Mouse (Mus musculus) CH12.LX (cell line): Measurements from ENCODE around the gene Bicc1. TPM values are rescaled to one million over a fixed set of nuclear protein-coding genes. Genes with fewer than 3 reads are reported as not detected.

Experiments used
- DNase-seq: peaks from one replicate; pipeline ENCODE4 v3.0.0-alpha.2; 2013; ENCODE audit errors: extremely low read depth
- H3K27ac ChIP-seq: 2 replicates; pipeline ENCODE4 v1.5.1; 2012; ENCODE audit warnings: low read depth, mild to moderate bottlenecking, control low read depth, moderate library complexity; ENCODE audit not compliant: insufficient read depth
- H3K27me3 ChIP-seq: replicated peaks from 2 replicates; pipeline ENCODE3; 2012; ENCODE audit warnings: inconsistent platforms
- H3K36me3 ChIP-seq, 2 experiments: replicated peaks in 1 of 2; 2 replicates each; pipeline versions ENCODE3 to v1.6.1; 2012; ENCODE audit warnings: inconsistent platforms in 1 of 2, low read length in 1 of 2, mild to moderate bottlenecking in 1 of 2, mixed read lengths in 1 of 2, moderate library complexity in 1 of 2; ENCODE audit not compliant: control insufficient read depth in 1 of 2, insufficient read depth in 1 of 2
- H3K4me1 ChIP-seq, 2 experiments: 2 replicates each; pipeline ENCODE4 v1.6.1; 2012; ENCODE audit warnings: inconsistent platforms in 1 of 2, moderate library complexity in 1 of 2; ENCODE audit not compliant: insufficient read depth in 2 of 2, control insufficient read depth in 1 of 2
- H3K4me2 ChIP-seq: 2 replicates; pipeline ENCODE4 v1.6.1; 2012; ENCODE audit warnings: low read depth, mild to moderate bottlenecking, control low read depth; ENCODE audit not compliant: poor library complexity, insufficient read depth, severe bottlenecking
- H3K4me3 ChIP-seq, 3 experiments: fragments of 150-350 bp in 1 of 3; sonication (generic) in 1 of 3; replicated peaks in 1 of 3; 2 replicates each; pipeline versions ENCODE3 to v1.5.1; 2011 to 2012; ENCODE audit warnings: low read depth in 2 of 3, low read length in 2 of 3, mild to moderate bottlenecking in 2 of 3, moderate library complexity in 2 of 3, control low read depth in 1 of 3, improper control_type of control experiment in 1 of 3, inconsistent platforms in 1 of 3, mixed read lengths in 1 of 3; ENCODE audit not compliant: poor library complexity in 1 of 3
- H3K79me2 ChIP-seq: replicated peaks from 2 replicates; pipeline ENCODE4 v1.6.1; 2012; ENCODE audit warnings: mild to moderate bottlenecking, moderate library complexity; ENCODE audit not compliant: control insufficient read depth, poor library complexity, insufficient read depth, severe bottlenecking; ENCODE audit errors: extremely low read depth
- H3K9ac ChIP-seq: 2 replicates; pipeline ENCODE4 v1.6.1; 2012; ENCODE audit warnings: low read depth, mild to moderate bottlenecking, control low read depth, moderate library complexity; ENCODE audit not compliant: insufficient read depth
- H3K9me3 ChIP-seq: replicated peaks from 2 replicates; pipeline ENCODE3; 2012; ENCODE audit warnings: low read length, inconsistent platforms, mixed read lengths
- BHLHE40 ChIP-seq: IDR thresholded peaks from 2 replicates; pipeline ENCODE4 v1.6.1; 2011; ENCODE audit warnings: mild to moderate bottlenecking, low read depth, low read length, improper control_type of control experiment
- CHD1 ChIP-seq: IDR thresholded peaks from 2 replicates; pipeline ENCODE4 v1.6.1; 2012; ENCODE audit warnings: low read depth, low read length, improper control_type of control experiment, inconsistent platforms
- CHD2 ChIP-seq: IDR thresholded peaks from 2 replicates; pipeline ENCODE4 v1.6.1; 2011; ENCODE audit warnings: low read length, improper control_type of control experiment
- CTCF ChIP-seq, 2 experiments: IDR thresholded peaks in 1 of 2; conservative IDR thresholded peaks in 1 of 2; 2 replicates each; pipeline ENCODE4 v1.5.1; 2011 to 2012; ENCODE audit warnings: low read depth in 2 of 2, low read length in 2 of 2, improper control_type of control experiment in 1 of 2, inconsistent platforms in 1 of 2, mild to moderate bottlenecking in 1 of 2, moderate library complexity in 1 of 2
- E2F4 ChIP-seq: IDR thresholded peaks from 2 replicates; pipeline ENCODE4 v1.6.1; 2011; ENCODE audit warnings: low read depth, low read length, improper control_type of control experiment; ENCODE audit not compliant: insufficient replicate concordance
- EP300 ChIP-seq: IDR thresholded peaks from 2 replicates; pipeline ENCODE4 v1.6.1; 2011; ENCODE audit warnings: low read length, improper control_type of control experiment
- HCFC1 ChIP-seq: IDR thresholded peaks from 2 replicates; pipeline ENCODE4 v1.6.1; 2012; ENCODE audit warnings: low read depth, mild to moderate bottlenecking, inconsistent platforms, low read length, improper control_type of control experiment
- JUN ChIP-seq: IDR thresholded peaks from 2 replicates; pipeline ENCODE4 v1.6.1; 2011; ENCODE audit warnings: low read depth, mild to moderate bottlenecking, low read length, improper control_type of control experiment, moderate library complexity; ENCODE audit not compliant: insufficient read depth
- JUND ChIP-seq: conservative IDR thresholded peaks from 2 replicates; pipeline ENCODE4 v1.6.1; 2011; ENCODE audit warnings: low read depth, low read length, improper control_type of control experiment
- KAT2A ChIP-seq: IDR thresholded peaks from 2 replicates; pipeline ENCODE4 v1.6.1; 2012; ENCODE audit warnings: low read length, improper control_type of control experiment, inconsistent platforms; ENCODE audit not compliant: insufficient replicate concordance
- MAFK ChIP-seq: IDR thresholded peaks from 2 replicates; pipeline ENCODE4 v1.6.1; 2011; ENCODE audit warnings: low read length, improper control_type of control experiment; ENCODE audit not compliant: insufficient replicate concordance
- MAX ChIP-seq: IDR thresholded peaks from 2 replicates; pipeline ENCODE4 v1.6.1; 2011; ENCODE audit warnings: low read length, improper control_type of control experiment
- MAZ ChIP-seq: IDR thresholded peaks from 2 replicates; pipeline ENCODE4 v1.6.1; 2012; ENCODE audit warnings: low read depth, mild to moderate bottlenecking, inconsistent platforms, low read length, improper control_type of control experiment, moderate library complexity
- MEF2A ChIP-seq: IDR thresholded peaks from 2 replicates; pipeline ENCODE4 v1.6.1; 2014; ENCODE audit warnings: low read depth, mild to moderate bottlenecking, inconsistent platforms, low read length, improper control_type of control experiment, borderline replicate concordance
- MXI1 ChIP-seq: IDR thresholded peaks from 2 replicates; pipeline ENCODE4 v1.6.1; 2011; ENCODE audit warnings: mild to moderate bottlenecking, low read depth, low read length, improper control_type of control experiment
- MYC ChIP-seq: IDR thresholded peaks from 2 replicates; pipeline ENCODE4 v1.6.1; 2011; ENCODE audit warnings: low read depth, mild to moderate bottlenecking, improper control_type of control experiment, low read length
- NELFE ChIP-seq: IDR thresholded peaks from 2 replicates; pipeline ENCODE4 v1.6.1; 2011; ENCODE audit warnings: low read depth, low read length, improper control_type of control experiment
- NRF1 ChIP-seq: IDR thresholded peaks from 2 replicates; pipeline ENCODE4 v1.6.1; 2014; ENCODE audit warnings: low read depth, mild to moderate bottlenecking, inconsistent platforms, low read length, improper control_type of control experiment, moderate library complexity
- POLR2A ChIP-seq: IDR thresholded peaks from 2 replicates; pipeline ENCODE4 v1.6.1; 2011; ENCODE audit warnings: low read depth, mild to moderate bottlenecking, improper control_type of control experiment, low read length
- POLR2AphosphoS2 ChIP-seq: IDR thresholded peaks from 2 replicates; pipeline ENCODE4 v1.6.1; 2011; ENCODE audit warnings: low read depth, low read length, improper control_type of control experiment
- RAD21 ChIP-seq: IDR thresholded peaks from 2 replicates; pipeline ENCODE4 v1.6.1; 2011; ENCODE audit warnings: low read depth, mild to moderate bottlenecking, low read length, improper control_type of control experiment, moderate library complexity
- RCOR1 ChIP-seq: conservative IDR thresholded peaks from 2 replicates; pipeline ENCODE4 v1.6.1; 2012; ENCODE audit warnings: low read depth, mild to moderate bottlenecking, inconsistent platforms, low read length, improper control_type of control experiment
- SIN3A ChIP-seq: IDR thresholded peaks from 2 replicates; pipeline ENCODE4 v1.6.1; 2012; ENCODE audit warnings: low read length, improper control_type of control experiment, inconsistent platforms
- SMC3 ChIP-seq: IDR thresholded peaks from 2 replicates; pipeline ENCODE4 v1.6.1; 2011; ENCODE audit warnings: low read depth, low read length, improper control_type of control experiment
- TBP ChIP-seq: conservative IDR thresholded peaks from 2 replicates; pipeline ENCODE4 v1.6.1; 2011; ENCODE audit warnings: low read depth, low read length, improper control_type of control experiment
- TCF12 ChIP-seq: IDR thresholded peaks from 2 replicates; pipeline ENCODE4 v1.6.1; 2014; ENCODE audit warnings: low read depth, mild to moderate bottlenecking, inconsistent platforms, low read length, improper control_type of control experiment
- UBTF ChIP-seq: IDR thresholded peaks from 2 replicates; pipeline ENCODE4 v1.6.1; 2012; ENCODE audit warnings: low read depth, mild to moderate bottlenecking, inconsistent platforms, low read length, improper control_type of control experiment, moderate library complexity
- USF1 ChIP-seq: IDR thresholded peaks from 2 replicates; pipeline ENCODE4 v1.6.1; 2014; ENCODE audit warnings: low read depth, mild to moderate bottlenecking, inconsistent platforms, low read length, improper control_type of control experiment
- USF2 ChIP-seq: conservative IDR thresholded peaks from 2 replicates; pipeline ENCODE4 v1.6.1; 2011; ENCODE audit warnings: low read depth, low read length, improper control_type of control experiment
- ZC3H11A ChIP-seq: IDR thresholded peaks from 2 replicates; pipeline ENCODE4 v1.6.1; 2012; ENCODE audit warnings: low read depth, mild to moderate bottlenecking, inconsistent platforms, low read length, improper control_type of control experiment
- ZKSCAN1 ChIP-seq: IDR thresholded peaks from 2 replicates; pipeline ENCODE4 v1.6.1; 2012; ENCODE audit warnings: low read depth, inconsistent platforms, low read length, improper control_type of control experiment, borderline replicate concordance
- ZNF384 ChIP-seq: IDR thresholded peaks from 2 replicates; pipeline ENCODE4 v1.6.1; 2012; ENCODE audit warnings: low read depth, low read length, improper control_type of control experiment, inconsistent platforms
- dilution Hi-C: fragments of 300-500 bp; cut with MboI; formaldehyde crosslinking; loops from 2 replicates; pipeline ENCODE4 v1.14.3; 2020; ENCODE audit warnings: low sequenced_read_pairs; ENCODE audit not compliant: extremely low pct_unique_long_range_greater_than_20kb, extremely low pct_ligation_motif_present
- in situ Hi-C: fragments of 300-500 bp; cut with MboI; formaldehyde crosslinking; loops from 3 replicates; pipeline ENCODE4 v1.14.3; 2019; ENCODE audit warnings: low sequenced_read_pairs, low pct_ligation_motif_present, low pct_unique_long_range_greater_than_20kb, mixed read lengths
- polyA plus RNA-seq: library from polyadenylated mRNA; unstranded; fragments of >175 nt; gene quantifications from 2 replicates; pipeline ENCODE4 v1.2.1, GENCODE M21; 2012; ENCODE audit warnings: low read depth; ENCODE audit not compliant: insufficient read length
- total RNA-seq, 2 experiments: library from RNA; depleted of rRNA; stranded (reverse); fragments of 300-350 nt in 1 of 2; fragments of >200 nt in 1 of 2; gene quantifications; 2 replicates each; pipeline ENCODE4 v1.2.3; 2012 to 2014

The Bicc1 gene
- total and polyA plus RNA-seq, 3 experiments = not detected

- no peaks in the 10 kb centered on the region for H3K36me3 ChIP-seq
- no peak overlapping the region for H3K4me2 ChIP-seq
- H3K27me3 ChIP-seq = no peaks in the 10 kb centered on the region
- H3K4me1 ChIP-seq = no peaks in the 10 kb centered on the region
- TF ChIP-seq USF1 (no peak), SMC3 (peak; percentile 39), NRF1 (no peak), ZKSCAN1 (no peak), HCFC1 (no peak), MAFK (no peak), CTCF (conservative IDR thresholded peaks at IDR 0.05 in 1 of 2, IDR thresholded peaks at IDR 0.05 in 1 of 2; ENCODE audit: low read depth in 2 of 2, low read length in 2 of 2) (peak; percentile 36 to 60; a peak in 3 of 4 replicates), MAZ (no peak), SIN3A (no peak), E2F4 (no peak), JUND (no peak), KAT2A (no peak), TCF12 (no peak), JUN (no peak), USF2 (no peak), CHD2 (no peak), TBP (no peak), BHLHE40 (no peak), NELFE (no peak), MYC (no peak), MXI1 (no peak), POLR2A (no peak), UBTF (no peak), ZNF384 (peak; percentile 90), MAX (no peak), CHD1 (no peak), POLR2AphosphoS2 (no peak), ZC3H11A (no peak), RCOR1 (no peak), RAD21 (peak; percentile 62), EP300 (no peak), MEF2A (no peak)
- dilution Hi-C loops (no loop called here), in situ Hi-C loops (loop anchor here (25.0 kb wide), 1 partner anchor 651 kb away; no protein-coding TSS in a partner anchor)
- H3K9me3 ChIP-seq = peaks cover 24% of the 10 kb centered on the region
- H3K27ac ChIP-seq = no peak overlapping the region
- no peak overlapping the region for H3K4me3 ChIP-seq
- DNase-seq = peak; percentile 44
- H3K9ac ChIP-seq = no peak overlapping the region
- no peaks in the 10 kb centered on the region for H3K79me2 ChIP-seq
Measured at GRCm38 (mm10) chr10:70963599-70964193, 195.8 kb downstream of the Bicc1 start.
